Mouse (Mus musculus): Measurements from ENCODE around the gene Slc38a6. TPM values are rescaled to one million over a fixed set of nuclear protein-coding genes. Genes with fewer than 3 reads are reported as not detected.
A peak's percentile ranks its signal among the peaks of the same experiment; 100 is the strongest.

The Slc38a6 gene
- total and polyA plus RNA-seq, 3 experiments, result 7.0 to 15.4 (median 10.2) TPM

GRCm38 (mm10) chr12:73274921-73275320 lies 11.7 kb upstream of the Slc38a6 start:
- DNase-seq (ENCODE audit: extremely low read depth), result no peak
- no peak for TF ChIP-seq PAX5 (IDR thresholded peaks at IDR 0.05; ENCODE audit: low read length)
- no peak for TF ChIP-seq TCF12 (IDR thresholded peaks at IDR 0.05; ENCODE audit: low read depth, low read length)
- TF ChIP-seq MAZ (IDR thresholded peaks at IDR 0.05; ENCODE audit: low read depth, low read length), result no peak
- TF ChIP-seq HCFC1 (IDR thresholded peaks at IDR 0.05; ENCODE audit: low read depth, low read length), result no peak
- no peak for TF ChIP-seq NRF1 (IDR thresholded peaks at IDR 0.05; ENCODE audit: low read depth, low read length)
- TF ChIP-seq SMC3 (IDR thresholded peaks at IDR 0.05; ENCODE audit: low read depth, low read length), result no peak
- no peak for TF ChIP-seq E2F4 (IDR thresholded peaks at IDR 0.05; ENCODE audit: insufficient replicate concordance, low read depth, low read length)
- TF ChIP-seq POLR2A (IDR thresholded peaks at IDR 0.05; ENCODE audit: low read depth, low read length), result no peak
- TF ChIP-seq BHLHE40 (IDR thresholded peaks at IDR 0.05; ENCODE audit: low read depth, low read length), result no peak
- TF ChIP-seq JUND (conservative IDR thresholded peaks at IDR 0.05; ENCODE audit: low read depth, low read length), result no peak
- TF ChIP-seq JUN (IDR thresholded peaks at IDR 0.05; ENCODE audit: insufficient read depth, low read depth, low read length), result no peak
- no peak for TF ChIP-seq CHD1 (IDR thresholded peaks at IDR 0.05; ENCODE audit: low read depth, low read length)
- no peak for TF ChIP-seq RCOR1 (conservative IDR thresholded peaks at IDR 0.05; ENCODE audit: low read depth, low read length)
- TF ChIP-seq MAX (IDR thresholded peaks at IDR 0.05; ENCODE audit: low read length), result no peak
- no peak for TF ChIP-seq CTCF (conservative IDR thresholded peaks at IDR 0.05 in 1 of 2, IDR thresholded peaks at IDR 0.05 in 1 of 2; ENCODE audit: low read depth in 2 of 2, low read length in 2 of 2)
- no peak for TF ChIP-seq ZNF384 (IDR thresholded peaks at IDR 0.05; ENCODE audit: low read depth, low read length)
- TF ChIP-seq MYC (IDR thresholded peaks at IDR 0.05; ENCODE audit: low read depth, low read length), result no peak
- no peak for TF ChIP-seq ETS1 (conservative IDR thresholded peaks at IDR 0.05; ENCODE audit: low read depth, low read length)
- no peak for TF ChIP-seq ZKSCAN1 (IDR thresholded peaks at IDR 0.05; ENCODE audit: borderline replicate concordance, low read depth, low read length)

GRCm38 (mm10) chr12:73287609-73288008 lies 1.0 kb downstream of the Slc38a6 start:
- Histone ChIP-seq H3K4me1 (ENCODE audit: control insufficient read depth in 1 of 2, insufficient read depth in 2 of 2) (peaks cover 4 to 42% of the 10 kb centered on the region in 2 experiments), H3K36me3 (replicated peaks in 1 of 2; ENCODE audit: control insufficient read depth in 1 of 2, insufficient read depth in 1 of 2, low read length in 1 of 2) (peaks cover 10 to 53% of the 10 kb centered on the region in 2 experiments), H3K79me2 (replicated peaks; ENCODE audit: control insufficient read depth, extremely low read depth, insufficient read depth, poor library complexity, severe bottlenecking) (peaks cover 29% of the 10 kb centered on the region), H3K27ac (ENCODE audit: insufficient read depth, low read depth) (no peak overlapping the region), H3K9ac (ENCODE audit: insufficient read depth, low read depth) (peak overlapping the region; percentile 30), H3K4me2 (ENCODE audit: insufficient read depth, low read depth, poor library complexity, severe bottlenecking) (peak overlapping the region; percentile 85), H3K27me3 (replicated peaks) (no peaks in the 10 kb centered on the region), H3K9me3 (replicated peaks; ENCODE audit: low read length) (no peaks in the 10 kb centered on the region), H3K4me3 (replicated peaks in 1 of 3; ENCODE audit: low read depth in 2 of 3, low read length in 2 of 3, poor library complexity in 1 of 3) (peak overlapping the region; percentile 67 to 92 (median 73))
- DNase-seq (ENCODE audit: extremely low read depth), result no peak
- dilution Hi-C loops (cut with MboI; ENCODE audit: extremely low pct_ligation_motif_present, extremely low pct_unique_long_range_greater_than_20kb, low sequenced_read_pairs) (no loop called here), in situ Hi-C loops (cut with MboI; ENCODE audit: low pct_ligation_motif_present, low pct_unique_long_range_greater_than_20kb, low sequenced_read_pairs) (no loop called here)
- no peak for TF ChIP-seq POLR2AphosphoS2 (IDR thresholded peaks at IDR 0.05; ENCODE audit: low read depth, low read length)
- TF ChIP-seq NELFE (IDR thresholded peaks at IDR 0.05; ENCODE audit: low read depth, low read length), result no peak
- no peak for TF ChIP-seq MAFK (IDR thresholded peaks at IDR 0.05; ENCODE audit: insufficient replicate concordance, low read length)
- TF ChIP-seq NRF1 (IDR thresholded peaks at IDR 0.05; ENCODE audit: low read depth, low read length), result no peak
- TF ChIP-seq MAX (IDR thresholded peaks at IDR 0.05; ENCODE audit: low read length), result 0 out of 2 replicates have a peak, but pooled peaks have one; percentile 38
- no peak for TF ChIP-seq CHD1 (IDR thresholded peaks at IDR 0.05; ENCODE audit: low read depth, low read length)
- no peak; the same call in 1 of the 2 replicates for TF ChIP-seq BHLHE40 (IDR thresholded peaks at IDR 0.05; ENCODE audit: low read depth, low read length)
- no peak for TF ChIP-seq ZC3H11A (IDR thresholded peaks at IDR 0.05; ENCODE audit: low read depth, low read length)

More at GRCm38 (mm10) chr12:73274921-73275320, 11.7 kb upstream of the Slc38a6 start:
- dilution Hi-C loops (cut with MboI; ENCODE audit: extremely low pct_ligation_motif_present, extremely low pct_unique_long_range_greater_than_20kb, low sequenced_read_pairs), result no loop called here
- H3K9me3 ChIP-seq (replicated peaks; ENCODE audit: low read length), result peaks cover 13% of the 10 kb centered on the region
- no peak overlapping the region for H3K27ac ChIP-seq (ENCODE audit: insufficient read depth, low read depth)
- H3K79me2 ChIP-seq (replicated peaks; ENCODE audit: control insufficient read depth, extremely low read depth, insufficient read depth, poor library complexity, severe bottlenecking), result no peaks in the 10 kb centered on the region
- H3K9ac ChIP-seq (ENCODE audit: insufficient read depth, low read depth), result no peak overlapping the region
- no peak overlapping the region for H3K4me2 ChIP-seq (ENCODE audit: insufficient read depth, low read depth, poor library complexity, severe bottlenecking)
- H3K4me3 ChIP-seq (replicated peaks in 1 of 3; ENCODE audit: low read depth in 2 of 3, low read length in 2 of 3, poor library complexity in 1 of 3), result no peak overlapping the region
- H3K27me3 ChIP-seq (replicated peaks), result no peaks in the 10 kb centered on the region
- H3K4me1 ChIP-seq (ENCODE audit: control insufficient read depth in 1 of 2, insufficient read depth in 2 of 2), result peaks cover 0 to 6% of the 10 kb centered on the region in 2 experiments; a peak in 2 of 4 replicates
- H3K36me3 ChIP-seq (replicated peaks in 1 of 2; ENCODE audit: control insufficient read depth in 1 of 2, insufficient read depth in 1 of 2, low read length in 1 of 2), result peaks cover 22 to 65% of the 10 kb centered on the region in 2 experiments
- in situ Hi-C loops (cut with MboI; ENCODE audit: low pct_ligation_motif_present, low pct_unique_long_range_greater_than_20kb, low sequenced_read_pairs), result no loop called here
